Mouse (Mus musculus) right cerebral cortex, postnatal 10 days (tissue): ENCODE data around the gene 2200002D01Rik.

Experiments used
- DNase-seq, 2 experiments: peaks; one replicate each; pipeline ENCODE4 v3.0.0; 2021; ENCODE audit warnings: low spot score in 2 of 2

2200002D01Rik gene

GRCm38 (mm10) chr7:29279924-29280323 lies 31.7 kb upstream of the 2200002D01Rik start:
- no peak for DNase-seq

- no peak for DNase-seq
These were observed 31.0 kb upstream of the 2200002D01Rik start for GRCm38 (mm10) chr7:29279261-29279660.

GRCm38 (mm10) chr7:29277510-29277909 lies 29.2 kb upstream of the 2200002D01Rik start:
- DNase-seq, result no peak

DNA sequence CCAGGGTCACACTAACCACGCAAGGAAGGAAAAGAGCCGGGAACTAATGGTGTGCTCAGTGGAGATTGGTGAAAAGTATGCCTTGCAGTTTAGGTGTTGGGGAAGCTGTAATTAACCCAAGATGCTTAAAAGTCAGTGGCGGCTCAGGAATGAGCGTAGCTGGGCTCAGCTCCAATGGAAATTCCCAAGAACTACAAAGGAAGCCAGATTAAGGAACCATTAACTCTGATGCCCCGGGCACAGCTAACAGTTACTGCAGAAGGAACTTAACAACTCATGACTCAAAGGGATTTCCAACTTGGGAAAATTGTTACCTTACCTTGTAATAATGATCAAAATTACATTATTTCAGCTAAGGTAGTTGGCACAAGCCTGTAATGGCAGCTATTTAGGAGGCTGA lies 28.4 kb upstream of the 2200002D01Rik start:
- no peak for DNase-seq

GRCm38 (mm10) chr7:29271687-29272465 lies 23.6 kb upstream of the 2200002D01Rik start:
- no peak for DNase-seq

DNA sequence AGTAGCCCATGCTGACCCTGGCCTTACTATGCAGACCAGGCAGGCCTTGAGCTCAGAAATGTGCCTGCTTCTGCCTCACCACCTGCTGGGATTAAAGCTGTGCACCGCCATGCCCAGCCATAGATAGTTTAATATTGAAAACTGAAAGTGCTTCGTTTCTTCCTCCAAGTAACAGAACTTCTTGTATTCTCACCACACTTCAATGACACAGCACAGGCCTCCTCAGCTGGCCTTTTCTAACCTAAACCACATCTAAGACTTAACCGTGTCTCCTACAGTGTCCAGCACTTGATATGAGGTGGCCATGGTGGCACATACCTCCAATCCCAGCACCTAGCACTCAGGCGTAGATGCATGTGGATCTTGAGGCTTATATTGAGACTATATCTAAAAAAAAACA lies 22.2 kb upstream of the 2200002D01Rik start:
- DNase-seq, result no peak

DNA sequence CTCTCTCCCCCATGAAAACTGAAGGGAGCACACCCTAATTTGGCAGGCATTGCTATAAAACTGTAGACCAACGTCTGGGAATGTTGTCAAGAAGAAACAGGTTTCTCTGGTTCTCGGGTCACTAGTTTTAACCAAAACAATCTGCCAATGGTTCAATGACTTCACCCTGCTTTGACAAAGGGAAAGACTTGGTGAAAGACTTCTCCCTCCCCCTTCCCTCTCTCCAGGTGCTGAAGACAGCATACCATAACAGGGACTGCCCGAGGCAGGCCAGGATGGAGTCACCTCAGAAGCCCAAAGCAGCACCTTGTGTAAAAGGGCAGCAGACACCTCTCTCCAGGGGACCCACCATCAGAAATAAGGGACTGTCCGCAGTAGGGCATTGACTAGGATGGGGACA lies 18.7 kb upstream of the 2200002D01Rik start:
- DNase-seq, result no peak

GRCm38 (mm10) chr7:29265636-29266035 lies 17.4 kb upstream of the 2200002D01Rik start:
- no peak for DNase-seq

DNA sequence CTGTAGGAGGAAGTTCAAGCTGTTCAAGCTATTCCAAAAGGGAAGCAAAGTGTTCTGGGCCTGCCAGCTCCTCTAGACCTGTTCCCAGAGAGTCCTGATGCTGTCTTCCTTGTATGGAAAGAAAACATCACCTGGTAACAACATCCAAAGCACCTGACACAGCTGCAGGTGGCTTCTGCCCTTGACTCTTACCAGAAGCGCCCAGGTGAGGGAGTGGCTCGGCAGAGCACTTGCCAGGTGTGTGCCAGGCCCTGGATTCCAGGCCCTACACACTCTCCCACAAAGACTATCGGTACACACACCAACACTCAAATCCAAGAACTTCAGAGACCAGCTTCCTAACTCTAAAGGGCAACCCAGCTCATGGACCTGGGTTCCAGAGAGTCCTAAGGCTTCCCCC lies 15.6 kb upstream of the 2200002D01Rik start:
- DNase-seq, result no peak

DNA sequence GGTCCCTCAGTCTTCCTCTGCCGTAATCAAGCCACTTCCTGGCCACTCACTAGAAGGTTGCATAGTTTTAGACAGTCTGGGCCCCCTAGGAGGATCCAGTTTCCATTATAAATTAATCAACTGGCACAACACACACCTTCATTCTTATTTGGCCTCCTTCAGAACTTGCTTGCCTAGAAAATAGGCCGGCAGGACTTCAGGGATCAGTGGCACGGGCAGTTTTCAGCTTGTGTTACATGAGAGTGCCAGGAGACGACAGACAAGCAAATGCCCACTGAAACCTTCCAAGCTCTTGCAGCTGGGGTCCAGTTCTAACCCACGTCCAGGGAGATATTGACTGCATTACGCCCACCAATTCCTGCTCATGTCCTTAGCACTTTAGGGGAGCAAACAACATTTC lies 13.9 kb upstream of the 2200002D01Rik start:
- no peak for DNase-seq

DNA sequence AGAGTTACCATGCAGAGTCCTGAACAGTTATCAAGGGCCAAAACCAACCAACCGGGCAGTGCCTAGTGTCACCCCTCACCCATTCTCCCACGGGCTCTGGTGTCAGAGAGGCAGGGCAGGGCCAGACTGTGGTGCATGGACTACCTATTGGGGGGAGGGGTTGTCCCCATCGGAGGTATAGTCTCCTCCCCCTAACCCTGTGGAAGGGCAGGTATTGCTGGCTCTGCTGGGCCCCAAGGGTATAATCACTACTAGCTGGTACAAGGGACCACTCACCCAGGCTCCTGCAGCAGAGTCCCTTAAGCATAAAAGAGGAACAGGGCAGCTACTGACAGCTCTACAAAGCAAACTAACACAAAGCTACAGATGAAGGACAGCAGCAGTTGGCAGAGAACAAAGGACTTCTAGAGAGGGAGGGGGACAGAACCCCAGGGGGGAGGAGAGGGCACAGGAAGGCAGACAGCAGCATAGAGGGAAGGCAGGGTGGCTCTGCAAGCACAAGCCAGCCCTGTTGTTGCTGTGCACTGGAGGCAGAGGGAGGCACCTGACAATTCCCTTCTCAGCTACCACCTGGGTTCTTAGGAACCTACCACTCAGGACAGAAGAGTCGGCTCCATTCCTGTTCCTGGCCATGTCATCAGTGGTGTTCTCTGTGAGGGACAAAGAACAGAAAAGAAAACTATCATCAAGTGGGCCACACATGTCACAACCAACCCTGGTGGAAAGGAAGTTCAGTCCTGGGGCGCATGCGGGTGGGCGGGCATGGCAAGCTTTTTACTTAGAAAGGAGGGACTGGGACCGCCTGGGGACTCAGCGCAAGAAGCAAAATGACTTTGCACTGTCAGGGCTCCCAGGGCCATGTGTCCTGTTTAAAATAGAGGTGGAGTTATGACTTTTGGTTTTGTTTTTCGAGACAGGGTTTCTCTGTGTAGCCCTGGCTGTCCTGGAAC lies 11.8 kb upstream of the 2200002D01Rik start:
- DNase-seq, result no peak

GRCm38 (mm10) chr7:29257368-29257767 lies 9.1 kb upstream of the 2200002D01Rik start:
- no peak for DNase-seq

GRCm38 (mm10) chr7:29255875-29256274 lies 7.6 kb upstream of the 2200002D01Rik start:
- no peak for DNase-seq

GRCm38 (mm10) chr7:29253842-29254241 lies 5.6 kb upstream of the 2200002D01Rik start:
- no peak for DNase-seq

GRCm38 (mm10) chr7:29251166-29251565 lies 2.9 kb upstream of the 2200002D01Rik start:
- no peak for DNase-seq

GRCm38 (mm10) chr7:29247706-29248105 lies 560 bp downstream of the 2200002D01Rik start:
- DNase-seq, result no peak

GRCm38 (mm10) chr7:29247314-29247700 lies 959 bp downstream of the 2200002D01Rik start:
- DNase-seq, result peak in 1 of 2 experiments; percentile 76

DNA sequence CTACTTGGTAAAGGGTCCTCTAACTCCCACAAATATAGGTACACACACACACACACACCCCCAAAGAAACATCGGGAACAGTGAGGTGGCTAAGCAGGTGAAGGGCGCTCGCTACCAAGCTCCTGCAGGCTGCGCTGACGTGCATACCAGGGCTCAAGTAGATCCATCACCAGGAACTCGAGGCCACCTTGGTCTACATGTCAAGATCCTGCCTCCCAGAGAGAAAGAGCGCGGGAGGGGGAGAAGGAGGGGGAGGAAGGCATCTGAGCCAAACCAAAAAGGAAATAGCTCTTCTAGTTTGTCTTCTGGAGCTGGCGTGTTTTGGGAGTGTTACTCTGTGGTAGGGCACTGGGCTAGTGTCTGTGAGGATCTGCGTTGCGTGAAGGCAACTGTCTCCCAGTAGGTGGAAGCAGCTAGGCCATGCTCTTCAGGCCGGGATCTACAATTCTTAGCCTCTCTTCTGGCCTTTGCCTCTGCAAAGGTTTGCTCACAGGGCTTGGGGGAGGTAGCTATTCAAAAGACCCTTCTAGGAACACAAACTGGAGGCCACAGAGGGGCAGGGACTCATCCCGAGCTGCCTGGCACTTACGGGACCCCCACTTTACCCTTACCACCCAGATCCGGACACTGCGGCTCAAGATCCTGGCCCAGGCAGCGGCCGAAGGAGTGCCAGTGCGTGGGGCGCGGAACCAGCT lies 1.5 kb downstream of the 2200002D01Rik start:
- no peak for DNase-seq

- no peak for DNase-seq
These were observed 2.3 kb downstream of the 2200002D01Rik start for GRCm38 (mm10) chr7:29246015-29246414.

DNA sequence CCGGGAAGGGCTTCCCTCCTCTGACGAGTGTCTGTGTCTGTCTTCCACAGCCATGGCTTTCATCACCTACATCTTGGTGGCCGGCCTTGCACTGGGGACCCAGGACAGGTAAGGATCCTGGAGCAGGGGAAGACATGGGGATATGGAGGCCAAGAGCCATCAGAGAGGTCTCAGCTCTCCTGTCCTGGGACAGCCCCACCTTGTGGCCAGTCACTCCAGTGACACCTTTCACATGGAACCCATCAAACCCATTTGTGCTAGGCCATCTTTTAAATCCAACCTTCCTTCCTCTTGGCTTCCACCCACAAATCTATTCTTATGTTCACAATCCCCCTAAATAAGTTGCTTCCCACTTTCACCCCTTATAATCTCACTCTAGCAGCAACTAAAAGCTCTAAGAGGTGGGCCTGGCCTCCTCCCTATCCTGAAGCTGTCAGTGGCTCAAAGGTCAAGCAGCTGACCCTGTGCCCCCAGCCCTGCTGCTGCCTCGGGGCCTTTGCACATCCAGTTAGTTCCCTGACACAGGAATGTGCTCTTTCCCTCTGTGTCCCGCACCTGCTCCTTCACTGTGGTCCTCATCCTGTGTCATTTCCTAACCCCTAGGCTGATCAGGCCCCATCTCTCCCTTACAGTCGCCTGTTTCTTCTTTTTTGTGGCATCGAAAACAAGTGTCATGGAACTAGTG lies 3.4 kb downstream of the 2200002D01Rik start:
- no peak for DNase-seq
